Mouse (Mus musculus) MEL-GATA-1-ER (cell line): ENCODE results near the gene Cfap46.

Experiments
- DNase-seq: peaks from one replicate; pipeline ENCODE4 v3.0.0-alpha.2; 2012; ENCODE audit warnings: low read depth; ENCODE audit errors: extremely low read depth

Gene Cfap46

DNA sequence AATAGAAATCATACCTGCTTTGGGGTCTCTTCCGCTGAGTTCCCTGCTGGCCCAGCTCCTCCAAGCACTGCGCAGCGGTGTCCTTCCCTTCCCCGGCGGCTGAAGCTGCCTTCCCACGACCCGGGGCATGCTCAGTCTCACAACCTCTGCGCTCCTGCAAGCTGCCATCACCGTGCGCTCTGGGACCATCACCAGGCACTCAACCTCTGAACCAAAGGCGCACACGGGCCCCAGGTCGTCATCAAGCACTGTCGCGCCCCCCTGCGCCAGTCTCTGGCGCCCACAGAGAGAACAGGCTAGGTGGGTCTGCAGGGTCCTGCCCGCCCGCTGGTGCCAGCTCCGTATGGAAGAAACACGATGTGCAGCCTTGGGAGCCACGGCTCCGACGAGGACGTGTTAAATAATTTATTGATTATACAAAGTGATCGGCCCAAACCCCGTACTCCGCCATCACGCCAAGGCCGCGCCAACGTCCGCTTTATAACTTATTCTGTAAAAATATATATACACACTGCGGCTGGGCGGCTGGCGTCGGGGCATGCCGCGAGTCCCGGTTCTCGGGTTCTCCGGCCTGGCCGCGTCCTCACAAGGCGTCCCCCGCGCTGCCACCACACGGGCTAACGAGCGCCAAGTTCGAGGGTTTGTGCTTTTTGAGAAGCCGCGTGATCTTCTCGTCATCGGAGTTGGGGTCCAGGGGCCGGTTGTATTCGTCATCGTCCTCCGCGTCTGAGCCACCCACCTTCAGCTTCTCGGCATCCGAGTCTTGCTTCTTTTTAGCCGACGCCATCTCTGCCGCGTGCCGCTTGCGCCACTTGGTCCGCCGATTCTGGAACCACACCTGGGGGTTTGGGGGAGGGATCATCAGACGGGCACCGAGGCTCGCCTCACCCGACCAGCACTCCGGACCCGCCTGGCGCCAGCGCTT, 102.5 kb downstream of the Cfap46 start:
- DNase-seq, result no peak

- no peak for DNase-seq
These were observed 104.2 kb downstream of the Cfap46 start for GRCm38 (mm10) chr7:139579261-139579905.

DNA sequence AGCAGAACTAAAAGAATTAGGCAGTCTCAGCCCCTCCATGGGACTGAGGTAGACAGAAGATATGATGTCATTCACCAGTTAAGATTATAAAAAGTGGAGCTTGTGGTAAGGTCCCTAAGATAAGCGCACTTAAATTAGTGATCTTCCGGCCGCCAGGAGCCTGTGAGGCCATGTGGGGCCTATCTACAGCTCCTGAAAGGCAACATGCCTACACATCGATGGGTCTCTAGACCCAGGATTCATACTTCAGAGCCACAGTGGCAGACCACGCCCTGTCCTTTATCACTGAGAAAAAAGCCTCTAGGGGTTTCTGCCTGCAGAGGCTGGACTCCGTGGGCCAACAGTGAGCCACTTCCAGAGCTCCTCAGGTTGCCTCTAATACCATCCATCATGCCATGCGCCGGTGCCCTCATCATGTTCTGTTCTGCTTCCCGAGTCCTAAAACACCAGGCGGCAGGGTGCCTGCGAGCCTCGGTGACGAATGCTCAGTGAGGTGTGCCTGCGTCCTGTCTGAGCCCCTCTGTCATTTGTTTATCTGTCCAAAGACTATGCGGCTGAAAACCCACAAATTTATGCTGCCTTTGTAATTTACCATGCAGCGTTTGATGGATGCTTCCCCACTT, 107.4 kb downstream of the Cfap46 start:
- peak; percentile 13 for DNase-seq

DNA sequence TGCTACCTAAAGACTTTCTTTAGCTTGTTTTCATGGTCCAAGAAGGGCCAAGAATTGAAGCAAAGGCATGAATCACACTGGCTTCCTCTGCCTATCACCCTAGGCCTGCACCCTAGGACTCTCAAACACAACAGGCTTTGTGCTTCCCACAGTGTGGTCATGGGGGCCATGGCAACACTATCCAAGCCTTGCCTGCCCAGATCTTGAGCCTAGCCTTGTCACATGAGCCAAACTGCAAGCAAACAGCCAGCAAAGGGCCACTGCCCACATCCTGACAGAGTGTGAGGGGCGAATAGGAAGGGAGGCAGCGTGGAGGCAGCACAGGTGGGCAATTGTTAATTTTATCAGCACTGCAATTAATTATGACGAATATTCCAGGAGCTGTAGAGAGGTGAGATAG, 111.0 kb downstream of the Cfap46 start:
- DNase-seq, result no peak

- no peak for DNase-seq
These were observed 112.8 kb downstream of the Cfap46 start for GRCm38 (mm10) chr7:139570788-139571187.

DNA sequence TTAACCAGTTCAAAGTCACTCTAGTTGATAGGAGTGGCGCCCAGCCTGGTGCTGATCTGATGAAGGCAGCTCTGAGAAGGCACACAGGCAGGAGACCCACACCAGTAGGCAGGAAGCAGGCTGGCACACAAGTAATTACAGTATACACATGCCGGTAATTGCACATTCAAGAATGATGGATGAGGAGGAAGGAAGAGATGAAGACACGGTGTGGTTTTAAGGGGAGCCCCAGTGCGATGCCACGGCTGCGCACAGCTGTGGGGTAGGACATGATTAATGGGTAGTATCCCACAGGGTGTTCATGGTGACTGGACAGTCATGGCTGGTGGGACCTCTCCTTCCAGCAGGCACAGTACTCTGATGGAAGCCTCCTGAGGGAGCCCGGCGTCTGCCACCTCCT, 117.1 kb downstream of the Cfap46 start:
- no peak for DNase-seq

DNA sequence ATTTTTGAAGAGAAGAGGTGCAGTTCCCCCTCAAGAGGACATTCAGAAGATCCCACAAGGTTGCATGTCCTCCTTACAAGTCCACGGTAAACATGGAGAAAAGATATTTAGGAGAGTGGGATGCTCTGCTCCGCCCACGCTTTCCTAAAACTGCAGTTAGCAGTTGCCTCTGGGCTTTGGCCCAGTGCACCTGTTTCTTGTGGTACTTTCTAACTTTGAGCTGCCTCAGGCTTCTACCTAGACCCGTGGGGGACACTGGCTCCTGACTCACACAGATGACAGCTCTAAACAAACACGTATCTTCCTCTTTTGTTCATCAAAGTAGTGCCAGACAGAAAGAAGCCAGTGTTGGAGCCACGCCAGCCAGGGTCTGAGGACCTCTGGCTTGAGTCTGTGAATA, 117.6 kb downstream of the Cfap46 start:
- no peak for DNase-seq

GRCm38 (mm10) chr7:139564161-139564560, 119.5 kb downstream of the Cfap46 start:
- DNase-seq, result no peak

GRCm38 (mm10) chr7:139563425-139563824, 120.2 kb downstream of the Cfap46 start:
- no peak for DNase-seq

DNA sequence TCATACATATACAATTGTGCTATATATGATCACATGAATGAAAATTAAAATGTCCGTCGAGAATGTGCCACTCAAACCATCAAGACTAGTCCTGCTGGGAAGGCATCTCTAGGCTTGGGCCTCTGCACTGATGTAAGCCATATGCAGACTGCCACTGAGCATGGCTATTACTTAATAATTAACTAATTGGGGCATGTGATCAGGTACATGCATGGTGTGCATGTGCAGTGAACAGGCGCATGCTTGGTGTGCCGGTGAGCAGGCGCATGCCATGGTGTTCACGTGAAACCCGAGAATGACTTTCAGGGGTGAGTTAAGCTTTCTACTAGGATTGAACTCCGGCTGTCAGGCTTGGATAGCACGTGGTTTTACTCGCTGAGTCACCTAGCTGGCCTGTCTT, 124.0 kb downstream of the Cfap46 start:
- no peak for DNase-seq

- DNase-seq, result no peak
These were observed 126.7 kb downstream of the Cfap46 start for GRCm38 (mm10) chr7:139556746-139557526.

GRCm38 (mm10) chr7:139556331-139556730, 127.3 kb downstream of the Cfap46 start:
- DNase-seq, result no peak

DNA sequence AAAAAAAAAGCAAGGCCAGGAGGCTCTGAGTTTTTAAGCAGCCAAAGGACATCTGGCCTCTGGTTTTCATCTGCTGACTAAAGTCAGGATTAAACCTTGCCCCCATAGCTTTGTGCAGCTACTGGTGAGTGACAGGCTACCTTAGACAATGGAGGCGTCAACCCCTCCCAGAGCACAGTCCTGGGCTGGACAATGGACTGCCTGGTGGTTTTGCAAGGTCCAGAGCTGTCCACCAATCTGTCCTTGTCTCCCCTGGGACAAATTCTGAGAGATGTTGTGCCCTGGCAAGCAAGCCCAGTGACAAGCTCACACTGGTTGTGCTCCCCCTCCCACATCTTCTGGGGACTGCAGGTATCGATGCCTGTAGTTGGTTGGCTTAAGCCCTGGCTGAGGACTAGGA, 132.1 kb downstream of the Cfap46 start:
- DNase-seq, result no peak
